Comparison of ENCODE assay signal across 9 mouse cellular contexts in genomic region chr7:137316926-137317658, GRCm38 (mm10). TPM values are rescaled to one million over a fixed set of nuclear protein-coding genes. Genes with fewer than 3 reads are reported as not detected.
DNase-seq lines count a peak whose midpoint lies in the region; ATAC-seq lines count a peak whose summit lies in the region.
"Had no signal": no experiment of that assay in that cellular context is flagged by ENCODE, and none has a peak within 500 bp of the region (broad histone marks: within the 10 kb centered on the region; RNA-seq: fewer than 3 reads in every experiment).

No protein-coding gene starts in this region.

- peak overlapping the region; percentile 89 for H3K27ac ChIP-seq in hindbrain, embryonic 11.5 days (ENCODE audit: low read depth, low read length)
- peak overlapping the region; percentile 82 for H3K27ac ChIP-seq in midbrain, embryonic 15.5 days

- H3K4me3 ChIP-seq in hindbrain, embryonic 11.5 days (ENCODE audit: low read depth, low read length): peak overlapping the region; percentile 34
- peak overlapping the region; percentile 23 for H3K4me3 ChIP-seq in midbrain, embryonic 15.5 days

- no peaks in the 10 kb centered on the region for H3K9me3 ChIP-seq in hindbrain, embryonic 11.5 days (ENCODE audit: control insufficient read depth, low read length)
- no peaks in the 10 kb centered on the region for H3K9me3 ChIP-seq in midbrain, embryonic 15.5 days

- ATAC-seq in hindbrain, embryonic 11.5 days (ENCODE audit: low FRiP score): peak; percentile 56
- peak; percentile 13; the same call in 1 of the 2 replicates for ATAC-seq in midbrain, embryonic 15.5 days (replicated peaks)

- WGBS in hindbrain, embryonic 11.5 days: under 1% methylated on average over 39 of the region's 39 CpGs
- WGBS in midbrain, embryonic 15.5 days: under 1% methylated on average over 39 of the region's 39 CpGs

- peak overlapping the region; percentile 45 for H3K4me2 ChIP-seq in hindbrain, embryonic 11.5 days (replicated peaks; ENCODE audit: low read depth, low read length)
- peak overlapping the region; percentile 77 for H3K4me2 ChIP-seq in midbrain, embryonic 15.5 days

- H3K27me3 ChIP-seq in hindbrain, embryonic 11.5 days (ENCODE audit: control insufficient read depth, insufficient read depth, low read length): peaks cover 53% of the 10 kb centered on the region
- H3K27me3 ChIP-seq in midbrain, embryonic 15.5 days (replicated peaks): peaks cover 40% of the 10 kb centered on the region

- DNase-seq in R1 (ENCODE audit: low read depth, low spot score): peak; percentile 80
- DNase-seq in embryo, embryonic 11 days: peak; percentile 77
- peak; percentile 79 for DNase-seq in hindbrain, embryonic 11.5 days (ENCODE audit: low spot score)
- DNase-seq in T-cell, adult 2 months (ENCODE audit: low spot score): no peak
- DNase-seq in B cell, adult 2 months: no peak
- no peak for DNase-seq in urinary bladder, postnatal 10 days (ENCODE audit: low spot score)
- DNase-seq: adrenal gland, postnatal 25 days; thymus, adult 18-20 months had no signal

- H3K36me3 ChIP-seq in hindbrain, embryonic 11.5 days (ENCODE audit: control insufficient read depth, insufficient read depth, low read length): no peaks in the 10 kb centered on the region
- H3K36me3 ChIP-seq in midbrain, embryonic 15.5 days (replicated peaks): no peaks in the 10 kb centered on the region

- peaks cover 17% of the 10 kb centered on the region for H3K4me1 ChIP-seq in hindbrain, embryonic 11.5 days (replicated peaks; ENCODE audit: control insufficient read depth, insufficient read depth, low read length)
- peaks cover 73% of the 10 kb centered on the region for H3K4me1 ChIP-seq in midbrain, embryonic 15.5 days

- H3K9ac ChIP-seq in hindbrain, embryonic 11.5 days (ENCODE audit: low read depth, low read length): peak overlapping the region; percentile 58
- peak overlapping the region; percentile 30 for H3K9ac ChIP-seq in midbrain, embryonic 15.5 days

RNA-seq across cellular contexts. Expression of gene Ebf3, which starts 2.8 kb away (rescaled TPM):
- polyA plus RNA-seq in hindbrain, embryonic 11.5 days (2014; fragmentation: Nextera tagmentation; extraction: Ambion mirVana): 14.0 and 15.9 TPM in 2 replicates
- 14.6 and 14.9 TPM in 2 replicates for polyA plus RNA-seq in midbrain, embryonic 15.5 days (2015; fragmentation: Nextera tagmentation; extraction: Ambion mirVana)

Comparison
In these comparisons a context has a peak if more than half of its experiments do, and no peak if none do; other contexts are left out.
1. DNase-seq: peak in R1 (single experiment), embryo, embryonic 11 days (single experiment) and hindbrain, embryonic 11.5 days (single experiment); none in T-cell, adult 2 months (single experiment), B cell, adult 2 months (0 of 2) and urinary bladder, postnatal 10 days (single experiment).